Mouse (Mus musculus) bone marrow, adult 2 months (tissue): ENCODE data around the gene Slc3a1.

ENCODE experiments used
- CTCF ChIP-seq: fragments of 200-500 bp; IDR thresholded peaks from 2 replicates; pipeline ENCODE4 v1.5.1; 2011; ENCODE audit warnings: low read length, control low read depth; ENCODE audit not compliant: control insufficient read depth, insufficient read depth
- POLR2A ChIP-seq: fragments of 200-500 bp; IDR thresholded peaks from 2 replicates; pipeline ENCODE4 v1.6.1; 2011; ENCODE audit warnings: low read depth, mild to moderate bottlenecking, control low read depth, low read length, borderline replicate concordance; ENCODE audit not compliant: control insufficient read depth

- TF ChIP-seq CTCF (no peak), POLR2A (peak; percentile 58; the same call in 1 of the 2 replicates)
Measured at GRCm38 (mm10) chr17:85090120-85091099, 62.2 kb downstream of the Slc3a1 start, which contains the start of the genes Prepl and Camkmt.
